Mouse (Mus musculus): ENCODE measurements around the gene Pradc1.

Pradc1 gene

DNA sequence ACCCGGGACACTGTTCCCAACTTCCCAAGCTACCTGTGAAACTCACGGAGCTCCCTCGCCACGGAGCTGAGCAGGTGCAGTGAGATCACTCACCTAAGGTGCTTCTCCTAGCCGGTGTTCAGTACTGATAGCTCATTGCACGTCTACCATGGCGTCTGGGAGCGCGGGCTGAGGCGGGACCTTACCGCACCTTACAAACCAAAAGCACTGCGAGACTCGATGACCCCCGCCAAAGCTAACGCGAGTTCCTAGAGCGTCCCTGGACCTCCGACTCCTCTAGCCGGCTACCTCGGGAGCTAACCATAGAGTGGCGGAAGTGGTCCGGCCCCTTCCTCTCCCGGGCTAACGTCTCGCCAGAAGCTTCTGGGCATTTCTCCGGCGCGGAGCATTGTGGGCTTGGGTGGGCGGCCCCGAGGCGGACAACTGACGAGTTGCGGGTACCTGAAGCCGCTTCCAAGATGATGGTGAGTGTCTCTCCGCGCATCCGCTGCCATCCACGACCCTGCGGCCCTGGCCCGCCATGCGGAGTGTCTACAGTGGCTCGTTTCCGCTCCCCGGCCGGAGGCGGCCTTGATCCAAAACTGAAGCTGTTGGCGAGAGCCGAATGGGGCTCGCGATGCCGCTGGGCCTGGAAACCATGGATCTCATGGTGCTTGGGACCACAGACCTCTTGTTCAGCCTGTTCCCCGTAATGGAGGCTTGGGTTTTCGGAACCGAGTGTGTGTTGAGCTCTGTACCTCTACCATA is at the start of gene Pradc1:
Pradc1 (minus strand) TSS at position 307 of the 747 bp plus-strand sequence.
- DNase-seq (ENCODE audit: low read depth, low spot score) = peak; percentile 97

DNA sequence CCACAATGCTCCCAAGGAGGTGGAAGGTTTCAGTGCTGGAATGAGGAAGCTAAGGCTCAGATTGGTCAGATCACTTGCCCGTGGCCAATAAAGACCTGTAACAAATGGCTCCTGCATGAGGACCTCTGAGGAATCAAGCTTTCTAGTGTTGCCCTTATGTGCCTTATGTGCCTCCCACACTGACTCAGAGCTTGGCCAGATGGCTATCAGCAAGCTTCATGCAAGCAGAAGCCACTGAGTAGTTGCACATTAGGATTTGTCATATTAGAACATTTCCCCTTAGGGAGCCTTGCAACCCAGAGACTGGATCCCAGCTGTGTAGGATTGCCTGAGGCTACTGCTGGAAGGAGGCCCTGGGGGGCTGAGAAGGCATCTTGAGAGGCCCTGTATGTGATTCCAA is 48.6 kb upstream of the Pradc1 start:
- DNase-seq (ENCODE audit: low read depth, low spot score) = no peak

DNA sequence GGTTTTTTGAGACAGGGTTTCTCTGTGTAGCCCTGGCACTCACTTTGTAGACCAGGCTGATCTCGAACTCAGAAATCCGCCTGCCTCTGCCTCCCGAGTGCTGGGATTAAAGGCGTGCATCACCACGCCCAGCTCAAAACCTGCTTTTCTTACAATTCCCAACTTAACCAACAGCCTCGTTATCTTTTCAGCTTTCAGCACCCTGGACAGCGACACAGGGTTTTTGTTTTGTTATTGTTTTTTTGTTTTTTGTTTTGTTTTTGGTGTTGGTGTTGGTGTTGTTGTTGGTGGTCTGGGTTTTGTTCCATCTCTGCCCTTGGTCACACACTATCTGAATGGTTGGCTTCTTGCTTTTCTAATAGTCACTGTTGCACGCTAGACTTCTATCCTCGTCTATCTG is 46.4 kb upstream of the Pradc1 start:
- DNase-seq (ENCODE audit: low read depth, low spot score) = no peak

DNA sequence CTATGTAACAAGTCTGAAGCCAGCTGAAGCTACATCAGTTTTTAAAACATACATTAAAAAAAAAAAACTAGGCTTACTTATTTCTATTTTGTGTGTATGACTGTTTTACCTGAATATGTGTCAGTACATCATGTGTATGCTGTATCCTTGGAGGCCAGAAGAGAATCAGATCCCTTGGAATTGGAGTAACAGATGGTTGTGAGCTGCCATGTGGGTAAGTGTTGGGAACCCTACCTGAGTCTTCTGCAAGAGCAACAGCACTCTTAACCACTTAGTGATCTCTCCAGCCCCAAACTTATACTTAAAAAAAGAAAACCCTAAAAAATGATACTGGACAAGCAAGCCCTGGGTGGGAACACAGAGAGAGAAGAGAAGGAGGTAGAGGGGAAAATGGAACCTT is 45.2 kb upstream of the Pradc1 start:
- no peak for DNase-seq (ENCODE audit: low read depth, low spot score)

DNA sequence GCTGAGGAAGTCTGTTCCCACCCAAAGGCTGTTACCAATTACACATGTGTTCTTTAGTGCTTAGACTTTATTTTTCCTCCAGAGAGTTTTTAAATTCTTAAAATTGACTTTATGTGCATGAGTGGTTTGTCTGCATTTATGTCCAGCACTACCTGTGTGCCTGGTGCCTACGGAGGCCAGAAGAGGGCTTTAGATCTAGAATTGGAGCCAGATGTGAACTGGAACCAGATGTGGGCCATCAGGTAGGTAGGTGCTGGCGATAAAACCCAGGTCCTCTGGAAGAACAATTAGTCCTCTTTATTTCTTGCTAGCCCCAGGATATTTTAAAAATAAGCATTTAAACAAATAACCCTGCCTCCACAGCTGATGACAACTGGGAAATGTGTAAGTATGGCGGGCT is 39.8 kb upstream of the Pradc1 start:
- DNase-seq (ENCODE audit: low read depth, low spot score) = no peak

DNA sequence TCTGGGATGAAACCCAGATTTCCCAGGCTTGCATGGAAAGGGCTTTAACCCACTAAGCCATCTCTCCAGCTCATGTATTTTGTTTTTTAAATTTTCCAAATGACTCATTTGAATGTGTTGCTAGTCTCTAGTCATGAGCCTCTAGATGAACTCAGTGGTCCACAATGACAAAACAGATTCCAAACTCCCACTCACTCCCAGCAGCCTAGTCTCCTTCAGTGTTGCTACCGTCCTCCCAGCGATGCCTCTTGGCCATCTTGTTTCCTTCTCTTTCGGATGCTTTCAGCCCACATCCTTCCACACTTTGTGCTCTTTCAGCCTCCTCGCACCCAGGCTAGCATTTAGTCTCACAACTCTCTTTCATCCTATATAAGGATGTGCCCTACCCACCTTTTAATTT is 38.5 kb upstream of the Pradc1 start:
- no peak for DNase-seq (ENCODE audit: low read depth, low spot score)

DNA sequence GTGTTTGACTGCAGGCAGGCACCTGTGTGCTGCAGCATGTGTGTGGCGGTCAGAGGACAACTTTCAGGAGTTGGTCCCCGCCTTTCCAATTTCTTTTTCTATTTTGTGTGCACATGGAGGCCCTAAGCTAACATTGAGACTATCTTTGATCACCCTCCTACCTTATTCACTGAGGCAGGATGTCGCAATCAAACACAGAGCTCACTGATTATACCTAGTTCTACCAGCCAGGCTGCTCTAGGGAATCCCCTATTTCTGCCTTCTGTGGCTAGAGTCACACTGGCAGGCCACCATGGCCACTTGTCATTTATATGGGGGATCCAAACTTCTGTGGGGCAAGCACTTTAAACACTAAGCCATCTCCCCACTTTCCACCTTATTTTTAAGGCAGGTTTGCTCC is 37.9 kb upstream of the Pradc1 start:
- DNase-seq (ENCODE audit: low read depth, low spot score) = no peak

DNA sequence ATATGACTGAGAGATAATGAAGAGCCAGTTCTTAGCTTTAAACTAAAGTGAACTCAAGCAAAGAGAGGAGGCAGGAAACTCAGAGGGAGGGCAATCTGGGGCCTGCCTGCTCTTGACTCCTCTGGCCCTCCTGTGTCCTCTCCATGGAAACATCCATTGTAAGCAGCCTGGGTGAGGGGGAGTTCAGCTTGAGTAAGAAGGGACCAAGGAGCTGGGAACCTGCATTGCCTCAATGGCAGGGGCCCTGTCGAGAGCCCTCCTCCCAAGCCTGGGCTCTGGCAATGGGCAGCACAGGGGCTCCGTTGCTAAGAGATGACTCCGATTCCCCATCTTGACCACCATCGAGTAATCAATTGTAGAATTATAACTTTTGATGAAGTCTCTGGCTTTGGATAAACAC is 36.7 kb upstream of the Pradc1 start:
- no peak for DNase-seq (ENCODE audit: low read depth, low spot score)

DNA sequence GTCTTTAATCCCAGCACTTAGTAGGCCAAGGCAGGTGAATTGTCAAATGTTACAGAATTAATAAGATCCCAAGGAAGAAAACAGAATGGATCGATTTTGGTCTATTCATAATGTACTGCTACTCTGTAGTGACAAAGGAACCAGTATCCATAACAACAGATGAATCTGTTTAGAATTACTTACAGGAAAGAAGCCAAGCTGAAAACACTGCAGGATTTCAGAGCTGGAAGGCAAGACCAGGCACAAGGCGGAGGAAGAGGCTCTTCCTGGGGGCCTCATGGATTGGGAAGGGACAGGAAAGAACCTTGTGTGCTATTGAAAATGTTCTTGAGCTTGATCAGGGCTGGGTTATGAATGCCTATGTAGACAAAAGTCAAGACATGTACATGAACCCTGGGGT is 34.0 kb upstream of the Pradc1 start:
- no peak for DNase-seq (ENCODE audit: low read depth, low spot score)

DNA sequence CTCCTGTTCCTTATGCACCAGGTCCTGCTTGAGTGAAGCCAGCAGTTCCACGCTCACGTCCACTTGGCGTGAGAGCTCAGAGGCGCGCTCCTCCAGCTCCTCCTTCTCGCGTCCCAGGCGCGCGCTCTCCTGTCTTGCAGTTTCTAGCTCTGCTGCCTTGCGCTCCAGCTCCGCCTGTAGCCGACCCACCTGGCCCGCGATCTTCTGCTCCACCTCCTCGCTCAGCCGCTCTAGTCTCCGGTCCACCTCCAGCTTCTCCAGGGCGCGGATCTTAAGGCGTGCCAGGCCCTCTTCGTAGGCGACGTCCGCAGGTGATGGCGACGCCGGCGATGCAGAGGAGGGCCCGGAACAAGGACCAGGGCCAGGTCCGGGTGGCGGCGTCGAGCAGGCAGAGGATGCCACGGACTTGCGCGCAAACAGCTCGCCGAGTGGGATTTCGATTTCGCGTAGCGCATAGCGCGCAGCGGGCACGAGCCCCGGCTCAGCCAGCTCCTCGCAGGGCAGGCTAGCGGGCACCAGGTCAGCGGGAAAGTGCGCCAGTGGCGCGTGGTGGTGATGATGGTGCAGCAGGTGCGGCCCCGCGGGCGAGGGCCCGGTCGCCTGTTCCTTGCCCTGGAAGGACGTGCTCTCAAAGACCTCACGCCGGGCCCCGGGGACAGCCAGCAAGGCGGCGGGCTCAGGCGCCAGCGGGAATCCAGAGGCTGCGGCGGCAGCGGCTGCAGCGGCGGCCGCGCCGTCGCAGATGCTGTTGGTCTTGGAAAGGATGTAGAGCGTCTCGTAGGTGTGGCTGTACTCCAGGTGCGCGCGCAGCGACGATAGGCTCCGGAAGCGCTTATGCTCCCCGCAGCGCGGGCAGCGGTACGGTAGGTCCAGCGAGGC is 32.3 kb upstream of the Pradc1 start:
- DNase-seq (ENCODE audit: low read depth, low spot score) = no peak

DNA sequence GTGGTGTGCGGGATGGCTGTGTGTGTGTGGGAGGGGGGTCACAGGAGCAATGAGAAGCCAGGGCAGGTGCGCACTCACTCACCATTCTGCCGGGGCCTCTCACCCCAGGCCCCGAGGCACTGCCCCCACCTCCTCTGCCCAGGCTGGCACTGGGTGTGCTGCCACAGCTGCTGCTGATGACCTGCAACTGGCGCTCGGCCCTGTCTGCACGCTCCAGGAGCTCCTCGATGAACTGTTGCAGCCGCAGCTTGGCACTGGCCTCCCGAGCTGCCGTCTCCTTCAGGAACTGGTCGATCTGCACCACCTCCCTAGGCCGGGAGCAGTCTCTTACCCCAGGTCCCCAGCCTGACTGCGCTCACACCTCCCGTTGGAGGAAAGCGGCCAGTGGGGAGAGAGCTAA is 28.9 kb upstream of the Pradc1 start:
- DNase-seq (ENCODE audit: low read depth, low spot score) = no peak

DNA sequence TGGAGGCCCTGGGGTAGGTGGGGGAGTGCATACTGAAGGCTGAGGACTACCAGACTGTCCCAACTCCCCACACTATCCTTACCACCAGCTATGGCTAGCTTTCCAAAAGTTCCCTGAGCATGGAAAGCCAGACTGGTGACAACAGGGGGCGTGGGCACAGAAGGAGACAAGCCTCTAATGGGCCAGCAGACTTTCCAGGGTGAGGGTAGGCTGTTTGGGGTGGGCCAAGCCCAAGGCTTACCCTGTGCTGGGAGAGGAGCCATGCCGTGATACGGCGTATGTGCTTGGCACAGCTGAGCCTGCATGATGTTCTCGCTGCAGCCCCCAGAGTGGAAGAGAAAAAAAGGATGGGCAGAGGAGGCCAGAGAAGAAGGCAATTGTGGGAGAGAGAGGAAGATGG is 28.2 kb upstream of the Pradc1 start:
- no peak for DNase-seq (ENCODE audit: low read depth, low spot score)

DNA sequence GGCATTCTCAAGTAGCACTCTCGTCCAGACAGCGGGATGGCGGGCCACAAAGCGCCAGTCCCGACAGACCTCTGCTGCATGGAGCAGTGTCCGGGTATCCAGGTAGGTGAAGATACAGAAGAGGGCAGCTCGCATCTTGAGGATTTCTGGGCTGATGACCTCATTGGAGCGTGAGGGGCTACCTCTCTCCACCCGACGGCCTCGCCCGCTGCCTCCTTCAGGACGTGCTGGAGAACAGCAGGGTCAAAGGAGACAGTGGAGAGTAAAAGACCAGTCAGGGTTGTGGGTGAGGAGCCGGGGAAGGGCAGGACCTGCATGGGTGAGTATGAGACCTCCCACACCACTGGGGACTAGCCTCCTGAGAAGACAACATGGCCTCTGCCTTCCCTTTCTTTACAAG is 26.6 kb upstream of the Pradc1 start:
- DNase-seq (ENCODE audit: low read depth, low spot score) = no peak

DNA sequence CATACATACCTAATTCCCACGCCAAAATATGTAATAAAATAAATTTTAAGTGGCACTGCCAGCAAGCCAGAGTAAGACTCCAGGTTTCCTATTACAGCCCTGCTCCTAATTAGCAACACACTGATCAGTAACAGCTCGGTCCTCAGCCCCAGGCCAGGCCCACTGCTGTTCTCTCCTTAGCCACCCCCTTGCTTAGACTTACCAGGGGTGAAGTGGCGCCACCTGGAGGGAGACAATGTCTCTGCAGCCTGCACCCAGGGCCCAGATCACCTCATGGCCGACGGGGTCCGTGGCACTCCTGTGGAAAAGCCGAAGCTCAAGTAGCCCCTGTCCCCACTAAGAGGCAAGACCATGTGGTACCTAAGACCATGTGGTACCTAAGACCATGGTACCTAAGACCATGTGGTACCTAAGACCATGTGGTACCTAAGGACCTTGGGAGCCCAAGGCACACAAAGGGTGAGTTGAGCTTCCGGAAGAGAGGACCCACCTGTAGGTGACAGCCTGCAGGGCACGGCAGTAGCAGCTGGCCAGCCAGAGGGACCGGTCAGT is 25.7 kb upstream of the Pradc1 start:
- no peak for DNase-seq (ENCODE audit: low read depth, low spot score)

DNA sequence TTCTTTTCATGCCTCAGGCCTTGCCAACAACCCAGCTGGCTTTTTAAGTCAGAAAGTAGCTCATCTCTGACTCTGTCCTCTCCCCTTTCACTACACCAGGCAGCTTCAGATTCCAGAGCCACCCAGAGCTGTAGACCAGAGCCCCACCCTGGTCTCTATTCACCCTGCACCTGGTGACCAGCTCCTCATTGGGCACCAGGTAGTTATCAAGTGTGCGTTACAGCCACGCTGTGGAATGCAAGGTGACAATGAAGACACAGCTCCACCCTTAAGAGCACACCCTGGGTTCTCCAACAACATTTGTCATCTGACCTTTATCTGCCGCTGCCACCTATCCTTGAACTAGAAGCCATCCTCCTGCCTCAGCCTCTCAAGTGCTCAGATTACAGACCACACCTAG is 23.8 kb upstream of the Pradc1 start:
- no peak for DNase-seq (ENCODE audit: low read depth, low spot score)

DNA sequence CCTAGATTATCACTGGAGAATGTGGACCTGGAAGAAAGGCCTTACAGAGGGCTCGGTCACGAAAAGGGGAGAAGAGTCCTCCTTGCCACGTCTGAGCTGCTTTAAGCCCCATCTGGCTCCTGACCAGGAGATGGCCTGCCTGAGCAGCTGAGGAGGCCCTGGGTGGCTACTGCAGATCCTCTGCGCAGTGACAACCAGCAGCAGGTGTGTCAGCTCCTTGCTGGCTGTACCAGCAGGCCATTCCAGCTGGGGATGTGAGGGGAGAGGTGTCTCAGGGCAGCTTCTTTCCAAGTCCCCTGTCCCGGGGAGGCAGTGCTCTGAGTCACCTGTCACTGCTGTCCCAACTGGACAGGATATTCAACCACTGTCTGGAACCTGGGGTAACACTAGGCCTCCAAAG is 20.8 kb upstream of the Pradc1 start:
- DNase-seq (ENCODE audit: low read depth, low spot score) = no peak

DNA sequence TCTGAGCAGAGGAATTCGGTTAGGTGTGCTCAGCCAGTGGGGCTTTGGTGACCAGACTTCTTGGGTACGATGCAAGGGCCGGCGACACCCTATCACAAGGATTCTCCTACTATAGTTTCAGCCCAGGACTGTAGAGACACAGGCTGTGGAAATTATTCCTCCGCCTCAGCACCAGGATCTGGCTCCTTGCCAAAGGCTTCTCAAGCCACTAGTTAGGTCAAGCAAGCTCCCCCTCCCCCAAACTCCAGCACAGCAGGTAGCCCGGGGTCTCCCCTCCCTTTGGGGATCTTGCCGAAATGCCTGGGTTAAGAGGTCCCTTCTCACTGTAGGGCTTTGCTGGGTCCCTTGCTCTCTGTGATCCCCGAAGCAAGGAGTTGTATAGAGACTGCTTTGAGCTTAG is 20.2 kb upstream of the Pradc1 start:
- no peak for DNase-seq (ENCODE audit: low read depth, low spot score)

DNA sequence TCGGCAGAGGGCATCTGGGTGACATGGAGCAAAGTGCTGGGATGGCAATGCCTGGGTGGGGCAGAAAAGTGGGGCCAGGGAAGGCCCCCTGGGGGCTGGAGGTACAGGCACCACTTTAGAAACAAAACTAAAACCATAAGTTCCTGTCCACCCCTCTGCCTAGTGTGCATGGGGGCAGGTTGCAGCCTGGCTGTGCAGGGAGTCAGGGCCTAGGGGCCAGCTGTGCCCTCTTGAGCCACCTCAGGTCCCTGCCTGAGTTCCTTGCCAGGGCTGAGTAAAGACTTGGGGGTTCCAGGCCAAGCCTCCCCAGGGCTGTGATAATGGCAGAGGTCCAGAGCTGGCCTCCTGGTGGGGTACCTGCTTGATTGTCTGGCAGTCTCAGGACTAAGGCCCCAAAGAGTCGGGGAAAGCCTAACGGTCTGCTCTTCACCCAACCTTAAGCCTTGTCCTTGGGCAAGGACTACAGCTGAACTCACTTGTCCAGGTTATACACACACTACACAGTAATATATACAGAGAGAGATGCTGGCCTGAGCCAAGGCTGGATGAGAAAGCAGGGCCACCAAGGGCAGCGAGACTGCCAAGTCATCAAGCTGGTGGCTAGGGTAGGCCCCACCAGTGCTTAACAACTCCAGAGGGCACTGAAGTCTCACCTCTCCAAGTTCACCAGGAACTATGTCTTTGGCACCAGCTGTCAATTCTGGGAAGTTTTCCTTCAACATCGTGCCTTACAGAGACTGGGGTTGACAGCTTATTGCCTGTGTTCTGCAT is 18.1 kb upstream of the Pradc1 start:
- DNase-seq (ENCODE audit: low read depth, low spot score) = no peak

DNA sequence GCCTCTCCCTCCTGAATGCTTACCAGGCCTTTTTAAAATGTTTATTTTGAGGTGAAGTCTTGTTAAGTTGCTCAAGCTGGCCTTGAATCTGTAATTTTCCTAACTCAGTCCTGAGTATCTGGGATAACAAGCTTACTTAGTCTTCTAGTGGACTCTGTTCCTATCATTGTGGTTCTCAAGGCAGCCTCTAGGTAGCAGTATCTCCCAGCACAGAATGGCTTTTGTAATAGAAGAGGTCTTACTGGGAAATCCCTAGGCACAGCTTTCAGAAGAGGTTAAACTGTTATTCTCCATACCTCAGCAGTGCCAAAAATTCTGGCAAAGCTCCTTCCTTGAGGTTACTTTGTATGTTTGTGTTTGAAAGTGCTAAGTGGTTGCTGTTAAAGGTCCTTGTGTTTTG is 13.6 kb upstream of the Pradc1 start:
- no peak for DNase-seq (ENCODE audit: low read depth, low spot score)

DNA sequence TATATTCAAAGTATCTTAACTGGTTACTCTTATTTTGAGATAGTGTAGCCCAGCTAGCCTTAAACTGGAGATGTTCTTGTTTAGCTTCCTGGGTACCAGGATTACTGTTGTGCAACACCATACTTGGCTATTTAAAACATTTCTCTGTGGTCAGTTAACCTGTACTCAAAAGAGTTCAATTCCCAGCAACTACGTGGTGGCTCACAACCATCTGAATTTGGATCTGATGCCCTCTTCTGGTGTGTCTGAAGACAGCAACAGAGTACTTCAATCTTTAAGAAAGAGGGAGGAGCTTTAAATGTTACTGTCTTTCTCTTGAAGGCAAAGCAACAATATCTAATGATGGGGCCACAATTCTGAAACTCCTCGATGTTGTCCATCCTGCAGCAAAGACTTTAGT is 7.9 kb upstream of the Pradc1 start:
- DNase-seq (ENCODE audit: low read depth, low spot score) = no peak

DNA sequence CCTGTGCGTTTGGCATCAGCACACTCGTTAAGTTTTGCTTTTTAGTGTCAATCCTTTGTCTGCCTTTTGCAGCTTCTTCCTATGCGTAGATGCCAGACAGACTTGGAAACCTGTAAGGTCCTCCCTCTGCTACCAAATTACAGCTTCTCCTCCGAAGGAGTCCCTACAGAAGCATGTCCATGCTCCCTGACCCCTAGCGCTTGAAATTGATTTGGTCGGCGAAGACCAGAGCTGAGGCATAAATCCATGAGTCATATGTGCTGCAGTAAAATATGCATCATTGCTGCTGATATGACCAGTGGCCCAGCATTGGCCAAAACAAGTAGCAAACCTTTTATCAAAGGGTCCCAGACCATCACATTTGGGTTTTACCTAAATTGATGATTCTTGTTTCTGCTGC is 1.0 kb upstream of the Pradc1 start:
- DNase-seq (ENCODE audit: low read depth, low spot score) = no peak

DNA sequence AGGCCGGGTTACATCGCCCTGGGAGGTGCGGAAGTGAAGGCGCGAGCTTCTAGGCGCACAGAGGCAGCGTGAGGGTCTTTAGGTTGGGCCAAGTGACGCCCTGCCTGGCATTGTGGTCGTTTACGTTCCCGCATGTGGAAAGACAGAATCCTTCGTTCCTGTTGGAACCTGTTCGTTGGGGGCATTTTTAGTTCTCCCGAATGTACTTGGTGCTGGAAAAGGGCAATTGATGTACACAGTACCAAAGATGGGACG is 568 bp upstream of the Pradc1 start:
- DNase-seq (ENCODE audit: low read depth, low spot score) = no peak
